Mouse (Mus musculus) activated CD4-positive, CD25-positive, alpha-beta regulatory T cell, adult 9 weeks (primary cell): ENCODE data around the gene Adam4. TPM values are rescaled to one million over a fixed set of nuclear protein-coding genes. Genes with fewer than 3 reads are reported as not detected.

ENCODE experiments used
- polyA plus RNA-seq: library from polyadenylated mRNA; unstranded; fragments of 100-300 nt; shearing (Covaris generic); gene quantifications from one replicate; pipeline ENCODE4 v1.2.1, GENCODE M21; 2017

Gene Adam4
- polyA plus RNA-seq: 0.90 TPM

GRCm38 (mm10) chr12:81421846-81422245 lies at the start of gene Adam4:
Gene Adam4 (minus strand): TSS chr12:81421946.

GRCm38 (mm10) chr12:81379364-81379763 lies 42.4 kb downstream of the Adam4 start, which contains the start of gene Gm4787:
Gene Gm4787 (minus strand): TSS chr12:81379464.

Other genes with a start within 250 kb of the Adam4 start
- not detected for gene Slc8a3, start 88.8 kb downstream of the Adam4 start, polyA plus RNA-seq
- gene Gm4787, start 42.5 kb downstream of the Adam4 start, polyA plus RNA-seq: 0.83 TPM
- 153 TPM for gene Cox16, start 63.2 kb upstream of the Adam4 start, polyA plus RNA-seq
- 18.8 TPM for gene Gm20498, start 111.0 kb upstream of the Adam4 start, polyA plus RNA-seq
- 70.8 TPM for gene Synj2bp, start 111.0 kb upstream of the Adam4 start, polyA plus RNA-seq
- not detected for gene Adam21, start 146.5 kb upstream of the Adam4 start, polyA plus RNA-seq
- 32.6 TPM for gene Med6, start 173.1 kb upstream of the Adam4 start, polyA plus RNA-seq
- gene Ttc9, start 209.3 kb upstream of the Adam4 start, polyA plus RNA-seq: not detected